Mouse (Mus musculus) CH12.LX (cell line): ENCODE measurements around the gene Yeats2. TPM values are rescaled to one million over a fixed set of nuclear protein-coding genes. Genes with fewer than 3 reads are reported as not detected.

ENCODE experiments used
- DNase-seq: peaks from one replicate; pipeline ENCODE4 v3.0.0-alpha.2; 2013; ENCODE audit errors: extremely low read depth
- H3K27ac ChIP-seq: 2 replicates; pipeline ENCODE4 v1.5.1; 2012; ENCODE audit warnings: low read depth, mild to moderate bottlenecking, control low read depth, moderate library complexity; ENCODE audit not compliant: insufficient read depth
- H3K27me3 ChIP-seq: replicated peaks from 2 replicates; pipeline ENCODE3; 2012; ENCODE audit warnings: inconsistent platforms
- H3K36me3 ChIP-seq, 2 experiments: replicated peaks in 1 of 2; 2 replicates each; pipeline versions ENCODE3 to v1.6.1; 2012; ENCODE audit warnings: inconsistent platforms in 1 of 2, low read length in 1 of 2, mild to moderate bottlenecking in 1 of 2, mixed read lengths in 1 of 2, moderate library complexity in 1 of 2; ENCODE audit not compliant: control insufficient read depth in 1 of 2, insufficient read depth in 1 of 2
- H3K4me1 ChIP-seq, 2 experiments: 2 replicates each; pipeline ENCODE4 v1.6.1; 2012; ENCODE audit warnings: inconsistent platforms in 1 of 2, moderate library complexity in 1 of 2; ENCODE audit not compliant: insufficient read depth in 2 of 2, control insufficient read depth in 1 of 2
- H3K4me2 ChIP-seq: 2 replicates; pipeline ENCODE4 v1.6.1; 2012; ENCODE audit warnings: low read depth, mild to moderate bottlenecking, control low read depth; ENCODE audit not compliant: poor library complexity, insufficient read depth, severe bottlenecking
- H3K4me3 ChIP-seq, 3 experiments: fragments of 150-350 bp in 1 of 3; sonication (generic) in 1 of 3; replicated peaks in 1 of 3; 2 replicates each; pipeline versions ENCODE3 to v1.5.1; 2011 to 2012; ENCODE audit warnings: low read depth in 2 of 3, low read length in 2 of 3, mild to moderate bottlenecking in 2 of 3, moderate library complexity in 2 of 3, control low read depth in 1 of 3, improper control_type of control experiment in 1 of 3, inconsistent platforms in 1 of 3, mixed read lengths in 1 of 3; ENCODE audit not compliant: poor library complexity in 1 of 3
- H3K79me2 ChIP-seq: replicated peaks from 2 replicates; pipeline ENCODE4 v1.6.1; 2012; ENCODE audit warnings: mild to moderate bottlenecking, moderate library complexity; ENCODE audit not compliant: control insufficient read depth, poor library complexity, insufficient read depth, severe bottlenecking; ENCODE audit errors: extremely low read depth
- H3K9ac ChIP-seq: 2 replicates; pipeline ENCODE4 v1.6.1; 2012; ENCODE audit warnings: low read depth, mild to moderate bottlenecking, control low read depth, moderate library complexity; ENCODE audit not compliant: insufficient read depth
- H3K9me3 ChIP-seq: replicated peaks from 2 replicates; pipeline ENCODE3; 2012; ENCODE audit warnings: low read length, inconsistent platforms, mixed read lengths
- BHLHE40 ChIP-seq: IDR thresholded peaks from 2 replicates; pipeline ENCODE4 v1.6.1; 2011; ENCODE audit warnings: mild to moderate bottlenecking, low read depth, low read length, improper control_type of control experiment
- CHD1 ChIP-seq: IDR thresholded peaks from 2 replicates; pipeline ENCODE4 v1.6.1; 2012; ENCODE audit warnings: low read depth, low read length, improper control_type of control experiment, inconsistent platforms
- CHD2 ChIP-seq: IDR thresholded peaks from 2 replicates; pipeline ENCODE4 v1.6.1; 2011; ENCODE audit warnings: low read length, improper control_type of control experiment
- CTCF ChIP-seq, 2 experiments: IDR thresholded peaks in 1 of 2; conservative IDR thresholded peaks in 1 of 2; 2 replicates each; pipeline ENCODE4 v1.5.1; 2011 to 2012; ENCODE audit warnings: low read depth in 2 of 2, low read length in 2 of 2, improper control_type of control experiment in 1 of 2, inconsistent platforms in 1 of 2, mild to moderate bottlenecking in 1 of 2, moderate library complexity in 1 of 2
- E2F4 ChIP-seq: IDR thresholded peaks from 2 replicates; pipeline ENCODE4 v1.6.1; 2011; ENCODE audit warnings: low read depth, low read length, improper control_type of control experiment; ENCODE audit not compliant: insufficient replicate concordance
- ETS1 ChIP-seq: conservative IDR thresholded peaks from 2 replicates; pipeline ENCODE4 v1.6.1; 2012; ENCODE audit warnings: low read depth, mild to moderate bottlenecking, inconsistent platforms, low read length, improper control_type of control experiment, moderate library complexity
- HCFC1 ChIP-seq: IDR thresholded peaks from 2 replicates; pipeline ENCODE4 v1.6.1; 2012; ENCODE audit warnings: low read depth, mild to moderate bottlenecking, inconsistent platforms, low read length, improper control_type of control experiment
- IRF4 ChIP-seq: IDR thresholded peaks from 2 replicates; pipeline ENCODE4 v1.6.1; 2014; ENCODE audit warnings: low read depth, mild to moderate bottlenecking, inconsistent platforms, low read length, improper control_type of control experiment
- JUN ChIP-seq: IDR thresholded peaks from 2 replicates; pipeline ENCODE4 v1.6.1; 2011; ENCODE audit warnings: low read depth, mild to moderate bottlenecking, low read length, improper control_type of control experiment, moderate library complexity; ENCODE audit not compliant: insufficient read depth
- KAT2A ChIP-seq: IDR thresholded peaks from 2 replicates; pipeline ENCODE4 v1.6.1; 2012; ENCODE audit warnings: low read length, improper control_type of control experiment, inconsistent platforms; ENCODE audit not compliant: insufficient replicate concordance
- MAFK ChIP-seq: IDR thresholded peaks from 2 replicates; pipeline ENCODE4 v1.6.1; 2011; ENCODE audit warnings: low read length, improper control_type of control experiment; ENCODE audit not compliant: insufficient replicate concordance
- MAX ChIP-seq: IDR thresholded peaks from 2 replicates; pipeline ENCODE4 v1.6.1; 2011; ENCODE audit warnings: low read length, improper control_type of control experiment
- MAZ ChIP-seq: IDR thresholded peaks from 2 replicates; pipeline ENCODE4 v1.6.1; 2012; ENCODE audit warnings: low read depth, mild to moderate bottlenecking, inconsistent platforms, low read length, improper control_type of control experiment, moderate library complexity
- MXI1 ChIP-seq: IDR thresholded peaks from 2 replicates; pipeline ENCODE4 v1.6.1; 2011; ENCODE audit warnings: mild to moderate bottlenecking, low read depth, low read length, improper control_type of control experiment
- NELFE ChIP-seq: IDR thresholded peaks from 2 replicates; pipeline ENCODE4 v1.6.1; 2011; ENCODE audit warnings: low read depth, low read length, improper control_type of control experiment
- PAX5 ChIP-seq: IDR thresholded peaks from 2 replicates; pipeline ENCODE4 v1.6.1; 2012; ENCODE audit warnings: low read length, inconsistent platforms, mixed read lengths
- POLR2A ChIP-seq: IDR thresholded peaks from 2 replicates; pipeline ENCODE4 v1.6.1; 2011; ENCODE audit warnings: low read depth, mild to moderate bottlenecking, improper control_type of control experiment, low read length
- POLR2AphosphoS2 ChIP-seq: IDR thresholded peaks from 2 replicates; pipeline ENCODE4 v1.6.1; 2011; ENCODE audit warnings: low read depth, low read length, improper control_type of control experiment
- RAD21 ChIP-seq: IDR thresholded peaks from 2 replicates; pipeline ENCODE4 v1.6.1; 2011; ENCODE audit warnings: low read depth, mild to moderate bottlenecking, low read length, improper control_type of control experiment, moderate library complexity
- RCOR1 ChIP-seq: conservative IDR thresholded peaks from 2 replicates; pipeline ENCODE4 v1.6.1; 2012; ENCODE audit warnings: low read depth, mild to moderate bottlenecking, inconsistent platforms, low read length, improper control_type of control experiment
- SIN3A ChIP-seq: IDR thresholded peaks from 2 replicates; pipeline ENCODE4 v1.6.1; 2012; ENCODE audit warnings: low read length, improper control_type of control experiment, inconsistent platforms
- SMC3 ChIP-seq: IDR thresholded peaks from 2 replicates; pipeline ENCODE4 v1.6.1; 2011; ENCODE audit warnings: low read depth, low read length, improper control_type of control experiment
- TCF12 ChIP-seq: IDR thresholded peaks from 2 replicates; pipeline ENCODE4 v1.6.1; 2014; ENCODE audit warnings: low read depth, mild to moderate bottlenecking, inconsistent platforms, low read length, improper control_type of control experiment
- USF1 ChIP-seq: IDR thresholded peaks from 2 replicates; pipeline ENCODE4 v1.6.1; 2014; ENCODE audit warnings: low read depth, mild to moderate bottlenecking, inconsistent platforms, low read length, improper control_type of control experiment
- USF2 ChIP-seq: conservative IDR thresholded peaks from 2 replicates; pipeline ENCODE4 v1.6.1; 2011; ENCODE audit warnings: low read depth, low read length, improper control_type of control experiment
- ZC3H11A ChIP-seq: IDR thresholded peaks from 2 replicates; pipeline ENCODE4 v1.6.1; 2012; ENCODE audit warnings: low read depth, mild to moderate bottlenecking, inconsistent platforms, low read length, improper control_type of control experiment
- ZNF384 ChIP-seq: IDR thresholded peaks from 2 replicates; pipeline ENCODE4 v1.6.1; 2012; ENCODE audit warnings: low read depth, low read length, improper control_type of control experiment, inconsistent platforms
- dilution Hi-C: fragments of 300-500 bp; cut with MboI; formaldehyde crosslinking; loops from 2 replicates; pipeline ENCODE4 v1.14.3; 2020; ENCODE audit warnings: low sequenced_read_pairs; ENCODE audit not compliant: extremely low pct_unique_long_range_greater_than_20kb, extremely low pct_ligation_motif_present
- in situ Hi-C: fragments of 300-500 bp; cut with MboI; formaldehyde crosslinking; loops from 3 replicates; pipeline ENCODE4 v1.14.3; 2019; ENCODE audit warnings: low sequenced_read_pairs, low pct_ligation_motif_present, low pct_unique_long_range_greater_than_20kb, mixed read lengths
- polyA plus RNA-seq: library from polyadenylated mRNA; unstranded; fragments of >175 nt; gene quantifications from 2 replicates; pipeline ENCODE4 v1.2.1, GENCODE M21; 2012; ENCODE audit warnings: low read depth; ENCODE audit not compliant: insufficient read length
- total RNA-seq, 2 experiments: library from RNA; depleted of rRNA; stranded (reverse); fragments of 300-350 nt in 1 of 2; fragments of >200 nt in 1 of 2; gene quantifications; 2 replicates each; pipeline ENCODE4 v1.2.3; 2012 to 2014

Gene Yeats2
- total and polyA plus RNA-seq, 3 experiments, result 24.0 to 42.6 (median 33.5) TPM

DNA sequence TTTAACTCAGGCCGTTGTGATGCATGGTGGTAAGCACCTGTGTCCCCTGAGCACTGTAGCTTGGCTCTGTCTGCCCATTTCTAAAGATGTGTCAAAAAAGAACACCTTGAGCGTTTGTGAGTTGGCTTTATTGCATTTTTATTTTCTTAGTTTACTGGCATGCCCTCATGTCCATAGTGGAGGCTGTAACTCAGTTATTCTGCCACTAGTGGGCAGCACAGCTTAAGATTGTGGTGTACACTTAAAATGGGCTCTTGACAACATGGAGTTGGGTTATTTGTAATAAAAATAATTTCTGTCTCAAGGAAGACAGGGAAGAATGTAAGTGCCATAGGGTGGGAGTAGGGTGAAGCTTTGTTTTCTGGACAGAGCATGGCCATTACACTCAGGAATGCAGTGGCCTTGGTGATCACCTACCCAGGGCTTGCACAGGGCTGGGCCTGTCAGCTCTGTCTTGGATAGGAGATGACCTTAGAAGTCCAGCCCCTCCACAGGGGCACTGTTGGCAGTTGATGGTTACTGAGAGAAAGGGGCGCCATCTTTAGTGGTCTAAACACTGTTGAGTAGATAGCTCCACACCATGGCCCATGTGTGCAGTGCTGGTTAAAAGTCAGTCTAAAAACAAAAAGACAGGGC, 72.8 kb downstream of the Yeats2 start:
- peak; percentile 76 for DNase-seq
- Histone ChIP-seq H3K27me3 (no peaks in the 10 kb centered on the region), H3K4me3 (no peak overlapping the region), H3K27ac (no peak overlapping the region), H3K4me2 (no peak overlapping the region), H3K9me3 (no peaks in the 10 kb centered on the region), H3K79me2 (no peaks in the 10 kb centered on the region), H3K36me3 (peaks cover 58 to 93% of the 10 kb centered on the region in 2 experiments), H3K4me1 (no peaks in the 10 kb centered on the region), H3K9ac (no peak overlapping the region)
- TF ChIP-seq MAX, result no peak
- no peak for TF ChIP-seq KAT2A
- no peak for TF ChIP-seq USF2
- peak; percentile 90 for TF ChIP-seq RAD21
- peak; percentile 82 for TF ChIP-seq SMC3
- no peak for TF ChIP-seq RCOR1
- no peak for TF ChIP-seq MXI1
- TF ChIP-seq CTCF (conservative IDR thresholded peaks at IDR 0.05 in 1 of 2, IDR thresholded peaks at IDR 0.05 in 1 of 2; ENCODE audit: low read depth in 2 of 2, low read length in 2 of 2), result peak; percentile 95
- no peak for TF ChIP-seq PAX5
- no peak for TF ChIP-seq MAZ
- TF ChIP-seq IRF4, result no peak
- TF ChIP-seq HCFC1, result peak; percentile 19; the same call in 1 of the 2 replicates
- no peak for TF ChIP-seq JUN
- no peak for TF ChIP-seq POLR2A
- TF ChIP-seq ZC3H11A, result peak; percentile 55
- no peak for TF ChIP-seq MAFK
- TF ChIP-seq SIN3A, result peak; percentile 56; the same call in 1 of the 2 replicates
- no peak for TF ChIP-seq POLR2AphosphoS2
- no peak for TF ChIP-seq CHD2
- TF ChIP-seq ETS1, result no peak
- TF ChIP-seq E2F4, result no peak
- TF ChIP-seq USF1, result no peak
- TF ChIP-seq NELFE, result peak; percentile 43; the same call in 1 of the 2 replicates
- peak; percentile 69 for TF ChIP-seq ZNF384
- no peak for TF ChIP-seq TCF12
- no peak for TF ChIP-seq BHLHE40
- no peak for TF ChIP-seq CHD1
- in situ Hi-C loops, result loop anchor here (25.0 kb wide), 1 partner anchor 274 kb away; the partner anchor contains the start of gene Eif2b5
- dilution Hi-C loops, result no loop called here
